Mouse (Mus musculus): ENCODE data around the gene Baz1a.

Baz1a gene

GRCm38 (mm10) chr12:54859531-54859930, 154.6 kb downstream of the Baz1a start:
- DNase-seq (ENCODE audit: low spot score) = no peak

GRCm38 (mm10) chr12:54850551-54850950, 163.6 kb downstream of the Baz1a start:
- DNase-seq (ENCODE audit: low spot score) = no peak

- no peak for DNase-seq (ENCODE audit: low spot score)
Measured at GRCm38 (mm10) chr12:54844415-54844814, 169.7 kb downstream of the Baz1a start.
